Mouse (Mus musculus) frontal cortex, adult 2 months (tissue): ENCODE measurements around the gene Ercc6l. TPM values are rescaled to one million over a fixed set of nuclear protein-coding genes. Genes with fewer than 3 reads are reported as not detected.
"Not testable (repeated sequence)": the region's sequence is repeated elsewhere in the genome, so short reads cannot be mapped to it uniquely, and the experiment has no call there.

ENCODE experiments used
- DNase-seq, 2 experiments: peaks; one replicate each; pipeline ENCODE4 v3.0.0; 2022; ENCODE audit warnings: low spot score in 1 of 2; ENCODE audit errors: extremely low spot score in 1 of 2
- polyA plus RNA-seq: library from polyadenylated mRNA; depleted of rRNA; stranded (reverse); fragments of >200 nt; gene quantifications from 2 replicates; pipeline ENCODE4 v1.2.3, GENCODE M21; 2012; rRNA removed

Gene Ercc6l
- polyA plus RNA-seq, 1 experiment: 0.10 TPM

- peak in 1 of 2 experiments; percentile 40 for DNase-seq
Measured at GRCm38 (mm10) chrX:102115676-102116075, 41.2 kb downstream of the Ercc6l start.

GRCm38 (mm10) chrX:102109349-102109748, 47.5 kb downstream of the Ercc6l start:
- not testable (repeated sequence) for DNase-seq

- DNase-seq: not testable (repeated sequence)
Measured at GRCm38 (mm10) chrX:102103830-102104229, 53.1 kb downstream of the Ercc6l start.

- DNase-seq: no peak
Measured at GRCm38 (mm10) chrX:102101886-102102285, 55.0 kb downstream of the Ercc6l start.

- DNase-seq: no peak
Measured at GRCm38 (mm10) chrX:102094381-102094904, 62.4 kb downstream of the Ercc6l start.

Other genes starting within 250 kb of the Ercc6l start
- gene Rtl5, start 85.8 kb downstream of the Ercc6l start, polyA plus RNA-seq: 24.8 and 27.3 TPM in 2 replicates
- gene Pin4, start 37.6 kb downstream of the Ercc6l start, polyA plus RNA-seq: 69.2 and 71.1 TPM in 2 replicates
- 585 and 653 TPM in 2 replicates for gene Rps4x, start 32.3 kb upstream of the Ercc6l start, polyA plus RNA-seq
- 7.1 and 8.7 TPM in 2 replicates for gene Cited1, start 95.1 kb upstream of the Ercc6l start, polyA plus RNA-seq